Mouse (Mus musculus) frontal cortex, postnatal 10 days (tissue): ENCODE measurements at regions not wholly inside any gene's neighbourhood (a gene's known extent, or its start where the extent isn't known, plus 50 kb on each side); places are given as distances from the start of the nearest gene placed in this dataset.
A peak's percentile ranks its signal among the peaks of the same experiment; 100 is the strongest.

Experiments used
- DNase-seq, 2 experiments: peaks; one replicate each; pipeline ENCODE4 v3.0.0; 2022; ENCODE audit warnings: low spot score in 2 of 2, mixed read lengths in 1 of 2

- no peak for DNase-seq
These were observed 746.4 kb upstream of the Cypt12 start for GRCm38 (mm10) chr3:17201773-17202172.

GRCm38 (mm10) chr3:17214031-17214430, 734.2 kb upstream of the Cypt12 start:
- no peak for DNase-seq

- DNase-seq, result no peak
These were observed 731.4 kb upstream of the Cypt12 start for GRCm38 (mm10) chr3:17216825-17217224.

- DNase-seq, result no peak
These were observed 709.8 kb upstream of the Cypt12 start for GRCm38 (mm10) chr3:17238407-17238806.

- DNase-seq, result no peak
These were observed 689.8 kb upstream of the Cypt12 start for GRCm38 (mm10) chr3:17258397-17258796.

- DNase-seq, result no peak
These were observed 689.1 kb upstream of the Cypt12 start for GRCm38 (mm10) chr3:17259093-17259492.

- DNase-seq, result no peak
These were observed 667.0 kb upstream of the Cypt12 start for GRCm38 (mm10) chr3:17281231-17281630.

GRCm38 (mm10) chr3:17282881-17283280, 665.3 kb upstream of the Cypt12 start:
- DNase-seq, result no peak

GRCm38 (mm10) chr3:17317523-17317922, 630.7 kb upstream of the Cypt12 start:
- no peak for DNase-seq

GRCm38 (mm10) chr3:17318450-17318849, 629.8 kb upstream of the Cypt12 start:
- DNase-seq, result no peak

GRCm38 (mm10) chr3:17319213-17319612, 629.0 kb upstream of the Cypt12 start:
- peak in 1 of 2 experiments; percentile 20 for DNase-seq

GRCm38 (mm10) chr3:17319931-17320330, 628.3 kb upstream of the Cypt12 start:
- DNase-seq, result no peak

- no peak for DNase-seq
These were observed 625.9 kb upstream of the Cypt12 start for GRCm38 (mm10) chr3:17322266-17322665.

- DNase-seq, result no peak
These were observed 623.4 kb upstream of the Cypt12 start for GRCm38 (mm10) chr3:17324816-17325215.

GRCm38 (mm10) chr3:17325821-17326220, 622.4 kb upstream of the Cypt12 start:
- no peak for DNase-seq

- no peak for DNase-seq
These were observed 621.9 kb upstream of the Cypt12 start for GRCm38 (mm10) chr3:17326292-17326691.

- no peak for DNase-seq
These were observed 621.4 kb upstream of the Cypt12 start for GRCm38 (mm10) chr3:17326774-17327173.

GRCm38 (mm10) chr3:17327706-17328105, 620.5 kb upstream of the Cypt12 start:
- DNase-seq, result no peak

- DNase-seq, result no peak
These were observed 618.8 kb upstream of the Cypt12 start for GRCm38 (mm10) chr3:17329411-17329810.

GRCm38 (mm10) chr3:17330429-17331373, 617.5 kb upstream of the Cypt12 start:
- no peak for DNase-seq

- no peak for DNase-seq
These were observed 588.0 kb upstream of the Cypt12 start for GRCm38 (mm10) chr3:17360253-17360652.
